Mouse (Mus musculus) intestine, embryonic 15.5 days (tissue): ENCODE data around the gene Gmpr2. TPM values are rescaled to one million over a fixed set of nuclear protein-coding genes. Genes with fewer than 3 reads are reported as not detected.

Experiments used
- ATAC-seq: fragments of 200-750 bp; cut with Nextera tagmentation; 2 replicates; pipeline ENCODE4 v1.8.0; 2017; ENCODE audit warnings: moderate TSS enrichment, moderate library complexity
- H3K27ac ChIP-seq: fragments of 300-500 bp; sonication (generic); 2 replicates; pipeline ENCODE4 v1.5.1; 2015; ENCODE audit warnings: mild to moderate bottlenecking, inconsistent platforms
- H3K27me3 ChIP-seq: fragments of 300-500 bp; sonication (generic); replicated peaks from 2 replicates; pipeline ENCODE4 v1.6.1; 2015; ENCODE audit warnings: inconsistent platforms
- H3K36me3 ChIP-seq: fragments of 300-500 bp; sonication (generic); 2 replicates; pipeline ENCODE4 v1.6.1; 2015; ENCODE audit warnings: inconsistent platforms
- H3K4me1 ChIP-seq: fragments of 300-500 bp; sonication (generic); replicated peaks from 2 replicates; pipeline ENCODE4 v1.6.1; 2015; ENCODE audit warnings: inconsistent platforms
- H3K4me2 ChIP-seq: fragments of 300-500 bp; sonication (generic); replicated peaks from 2 replicates; pipeline ENCODE4 v1.6.1; 2015; ENCODE audit warnings: mild to moderate bottlenecking, inconsistent platforms
- H3K4me3 ChIP-seq: fragments of 300-500 bp; sonication (generic); replicated peaks from 2 replicates; pipeline ENCODE4 v1.5.1; 2015; ENCODE audit warnings: inconsistent platforms
- H3K9ac ChIP-seq: fragments of 300-500 bp; sonication (generic); 2 replicates; pipeline ENCODE4 v1.6.1; 2015; ENCODE audit warnings: inconsistent platforms
- H3K9me3 ChIP-seq: fragments of 300-500 bp; sonication (generic); 2 replicates; pipeline ENCODE4 v1.6.1; 2016; ENCODE audit warnings: inconsistent platforms
- WGBS: fragments of 180-500 bp; shearing (Covaris S2); methylation state at CpG from one replicate; pipeline ENCODE4 v1.1.7; 2015; 5-methylcytosine and 5-hydroxymethylcytosine counted together
- polyA plus RNA-seq: library from polyadenylated mRNA; unstranded; fragments of >200 nt; fragmentation: Nextera tagmentation; extraction: Ambion mirVana; gene quantifications from 2 replicates; pipeline ENCODE4 v1.2.1, GENCODE M21; 2015

Gene Gmpr2
- polyA plus RNA-seq, 1 experiment from 2014 or later: 58.7 TPM

DNA sequence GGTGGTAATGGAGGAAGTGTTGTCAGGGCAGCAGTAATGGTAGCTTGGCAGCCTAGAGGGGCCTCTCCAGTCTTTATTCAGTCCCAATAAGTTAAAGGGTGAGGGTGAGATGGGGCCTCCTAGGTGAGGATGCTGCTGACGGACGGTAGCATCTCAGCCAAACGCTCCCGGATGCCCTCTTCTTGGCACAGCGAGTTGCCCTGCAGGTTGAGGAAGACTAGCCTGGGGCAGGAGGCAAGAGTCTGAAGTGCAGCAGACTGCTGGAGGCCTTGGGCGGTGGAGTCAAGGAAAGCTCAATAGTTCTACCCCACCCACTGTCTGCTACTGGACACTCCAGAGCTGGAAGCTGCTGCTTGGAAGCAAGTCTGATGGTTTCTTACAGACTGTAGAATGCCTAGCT lies 44.5 kb downstream of the Gmpr2 start:
- Histone ChIP-seq H3K27ac (no peak overlapping the region), H3K27me3 (peaks cover 4% of the 10 kb centered on the region; the same call in 1 of the 2 replicates), H3K36me3 (peaks cover 4% of the 10 kb centered on the region; the same call in 1 of the 2 replicates), H3K4me1 (peaks cover 18% of the 10 kb centered on the region), H3K9ac (no peak overlapping the region), H3K9me3 (no peaks in the 10 kb centered on the region), H3K4me3 (no peak overlapping the region), H3K4me2 (no peak overlapping the region)
- no peak for ATAC-seq
- WGBS: 94% methylated on average over 6 of the region's 6 CpGs

GRCm38 (mm10) chr14:55716884-55717283 lies 45.1 kb downstream of the Gmpr2 start:
- Histone ChIP-seq H3K27me3 (peaks cover 4% of the 10 kb centered on the region; the same call in 1 of the 2 replicates), H3K4me2 (no peak overlapping the region)

DNA sequence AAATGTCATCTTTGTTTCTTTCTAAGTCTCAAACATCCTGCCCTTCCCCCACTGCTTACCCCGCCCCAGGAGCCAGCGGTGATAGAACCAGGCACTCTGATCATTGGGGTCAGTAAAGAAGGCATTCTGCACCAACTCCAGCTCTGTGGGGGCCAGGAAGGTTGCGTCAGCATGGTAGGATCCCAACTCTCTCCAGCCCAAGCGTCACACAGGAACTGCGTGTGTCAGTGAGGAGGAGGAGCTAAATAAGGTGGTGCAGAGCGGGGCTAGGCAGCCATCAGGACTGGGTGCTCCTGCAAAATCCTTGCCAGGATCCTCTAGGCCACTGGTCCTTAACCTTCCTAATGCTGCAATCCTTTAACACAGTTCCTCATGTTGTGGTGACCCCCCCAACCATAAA lies 48.0 kb downstream of the Gmpr2 start:
- Histone ChIP-seq H3K27ac (no peak overlapping the region), H3K36me3 (peaks cover 4% of the 10 kb centered on the region; the same call in 1 of the 2 replicates), H3K4me3 (no peak overlapping the region), H3K4me1 (0 out of 2 replicates have a peak, but pooled peaks cover 7% of the 10 kb centered on the region), H3K4me2 (no peak overlapping the region), H3K27me3 (no peaks in the 10 kb centered on the region), H3K9me3 (no peaks in the 10 kb centered on the region), H3K9ac (no peak overlapping the region)
- no peak for ATAC-seq
- 84% methylated on average over 6 of the region's 6 CpGs for WGBS

More at GRCm38 (mm10) chr14:55716884-55717283, 45.1 kb downstream of the Gmpr2 start:
- H3K9ac ChIP-seq: no peak overlapping the region
- no peak overlapping the region for H3K27ac ChIP-seq
- H3K4me3 ChIP-seq: no peak overlapping the region
- H3K36me3 ChIP-seq: peaks cover 4% of the 10 kb centered on the region; the same call in 1 of the 2 replicates
- H3K9me3 ChIP-seq: no peaks in the 10 kb centered on the region
- no peak for ATAC-seq
- H3K4me1 ChIP-seq: peaks cover 20% of the 10 kb centered on the region
- 74% methylated on average over 8 of the region's 8 CpGs for WGBS

DNA sequence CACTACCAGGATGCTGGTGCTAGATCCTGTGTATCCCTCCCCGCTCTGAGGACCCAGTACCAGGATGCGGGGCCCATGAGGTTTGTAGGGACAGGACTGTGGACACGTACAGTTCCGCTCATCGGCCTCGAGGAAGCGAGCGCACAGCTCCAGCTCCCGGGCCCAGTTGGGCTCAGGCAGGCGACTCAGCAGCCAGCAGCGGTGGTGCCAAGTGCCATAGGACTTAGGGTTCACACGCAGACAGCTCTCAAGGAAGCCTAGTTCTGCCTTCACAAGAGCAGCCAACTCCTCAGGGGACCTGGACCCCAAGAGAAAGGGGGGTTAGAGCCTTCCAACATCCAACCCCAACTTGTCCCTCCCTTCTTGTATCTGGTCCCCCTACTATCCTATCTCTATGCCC lies 48.9 kb downstream of the Gmpr2 start:
- H3K36me3 ChIP-seq: peaks cover 4% of the 10 kb centered on the region; the same call in 1 of the 2 replicates
- no peaks in the 10 kb centered on the region for H3K27me3 ChIP-seq
- no peaks in the 10 kb centered on the region for H3K9me3 ChIP-seq
- WGBS: 92% methylated on average over 12 of the region's 12 CpGs
- peak overlapping the region; percentile 89; the same call in 1 of the 2 replicates for H3K4me2 ChIP-seq
- ATAC-seq: no peak
- 0 out of 2 replicates have a peak, but pooled peaks cover 7% of the 10 kb centered on the region for H3K4me1 ChIP-seq
- no peak overlapping the region for H3K27ac ChIP-seq
- no peak overlapping the region for H3K4me3 ChIP-seq
- no peak overlapping the region for H3K9ac ChIP-seq

- H3K27me3 ChIP-seq: no peaks in the 10 kb centered on the region
- 0 out of 2 replicates have a peak, but pooled peaks cover 7% of the 10 kb centered on the region for H3K4me1 ChIP-seq
- H3K9ac ChIP-seq: peak overlapping the region; percentile 81; the same call in 1 of the 2 replicates
- H3K36me3 ChIP-seq: peaks cover 4% of the 10 kb centered on the region; the same call in 1 of the 2 replicates
- no peaks in the 10 kb centered on the region for H3K9me3 ChIP-seq
- no peak for ATAC-seq
- H3K4me2 ChIP-seq: peak overlapping the region; percentile 89
- peak overlapping the region; percentile 91 for H3K4me3 ChIP-seq
- no peak overlapping the region for H3K27ac ChIP-seq
- WGBS: 71% methylated on average over 6 of the region's 6 CpGs
Measured at GRCm38 (mm10) chr14:55721076-55721475, 49.3 kb downstream of the Gmpr2 start.

GRCm38 (mm10) chr14:55721700-55722437 lies 50.1 kb downstream of the Gmpr2 start, which contains the start of gene Rabggta:
TSS of gene Rabggta (minus strand) at chr14:55722263.
- H3K27ac ChIP-seq: peak within 1 kb of the TSS; percentile 93
- WGBS: under 1% methylated on average over 50 of the region's 50 CpGs

GRCm38 (mm10) chr14:55722438-55722945 lies 50.8 kb downstream of the Gmpr2 start:
- Histone ChIP-seq H3K4me3 (peak overlapping the region; percentile 91), H3K36me3 (peaks cover 4% of the 10 kb centered on the region; the same call in 1 of the 2 replicates), H3K4me1 (0 out of 2 replicates have a peak, but pooled peaks cover 7% of the 10 kb centered on the region), H3K27ac (no peak overlapping the region; the same call in 1 of the 2 replicates), H3K9ac (peak overlapping the region; percentile 81; the same call in 1 of the 2 replicates), H3K27me3 (no peaks in the 10 kb centered on the region), H3K9me3 (no peaks in the 10 kb centered on the region), H3K4me2 (peak overlapping the region; percentile 89)
- ATAC-seq: no peak; the same call in 1 of the 2 replicates
- 50% methylated on average over 8 of the region's 8 CpGs for WGBS

More at GRCm38 (mm10) chr14:55721700-55722437, 50.1 kb downstream of the Gmpr2 start, which contains the start of gene Rabggta:
- Histone ChIP-seq H3K4me2 (peak within 1 kb of the TSS; percentile 89), H3K36me3 (peaks cover 4% of the 10 kb centered on the region; the same call in 1 of the 2 replicates), H3K9ac (peak within 1 kb of the TSS; percentile 81), H3K4me3 (peak within 1 kb of the TSS; percentile 91), H3K9me3 (no peaks in the 10 kb centered on the region), H3K27me3 (no peaks in the 10 kb centered on the region), H3K4me1 (0 out of 2 replicates have a peak, but pooled peaks cover 7% of the 10 kb centered on the region)
- peak; percentile 98 for ATAC-seq

DNA sequence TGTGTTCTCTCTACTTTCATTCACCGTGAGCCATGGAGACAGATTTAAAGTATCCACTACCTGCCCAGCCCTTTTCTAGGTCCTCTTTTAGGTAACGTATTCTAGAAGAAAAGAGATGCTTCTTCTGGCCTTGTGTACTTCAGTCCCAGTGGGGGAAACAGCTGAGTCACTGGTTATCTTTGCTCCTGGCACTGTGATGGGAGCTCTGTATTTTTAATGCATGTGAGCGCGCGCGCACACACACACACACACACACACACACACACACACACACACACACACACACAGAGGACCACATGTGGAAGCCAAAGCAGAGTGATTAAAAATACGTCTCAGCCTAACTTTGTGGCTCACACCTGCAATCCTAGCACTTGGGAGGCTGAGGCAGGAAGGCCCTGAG lies 51.7 kb downstream of the Gmpr2 start:
- H3K4me1 ChIP-seq: 0 out of 2 replicates have a peak, but pooled peaks cover 7% of the 10 kb centered on the region
- no peaks in the 10 kb centered on the region for H3K9me3 ChIP-seq
- no peak overlapping the region for H3K4me2 ChIP-seq
- no peak overlapping the region for H3K27ac ChIP-seq
- H3K9ac ChIP-seq: no peak overlapping the region
- peaks cover under 1% of the 10 kb centered on the region; the same call in 1 of the 2 replicates for H3K36me3 ChIP-seq
- no peaks in the 10 kb centered on the region for H3K27me3 ChIP-seq
- WGBS: 89% methylated on average over 7 of the region's 7 CpGs
- no peak overlapping the region for H3K4me3 ChIP-seq
- no peak for ATAC-seq

- Histone ChIP-seq H3K9me3 (no peaks in the 10 kb centered on the region), H3K4me3 (no peak overlapping the region), H3K4me2 (no peak overlapping the region), H3K9ac (no peak overlapping the region), H3K4me1 (0 out of 2 replicates have a peak, but pooled peaks cover 7% of the 10 kb centered on the region), H3K27ac (no peak overlapping the region), H3K36me3 (no peaks in the 10 kb centered on the region; the same call in 1 of the 2 replicates), H3K27me3 (no peaks in the 10 kb centered on the region)
- 58% methylated on average over 8 of the region's 8 CpGs for WGBS
- no peak for ATAC-seq
Measured at GRCm38 (mm10) chr14:55724411-55724871, 52.7 kb downstream of the Gmpr2 start.

DNA sequence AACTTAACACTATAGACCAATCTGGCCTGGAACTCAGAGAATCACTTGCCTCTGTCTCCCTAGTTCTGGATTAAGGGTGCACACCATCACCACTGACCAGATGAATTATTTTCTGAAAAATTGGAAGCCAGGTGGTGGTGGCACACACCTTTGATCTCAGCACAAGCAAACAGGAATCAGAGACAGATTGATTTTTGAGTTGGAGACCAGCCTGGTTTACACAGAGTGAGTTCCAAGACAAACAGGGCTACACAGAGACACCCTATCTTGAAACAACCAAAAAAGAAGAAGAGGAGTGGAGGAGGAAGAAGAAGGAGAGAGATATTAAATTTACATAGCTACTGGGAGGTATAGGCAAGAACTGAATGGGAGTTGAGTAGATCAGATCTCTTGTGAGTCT lies 54.5 kb downstream of the Gmpr2 start:
- no peak for ATAC-seq
- H3K36me3 ChIP-seq: no peaks in the 10 kb centered on the region
- H3K9ac ChIP-seq: no peak overlapping the region
- H3K4me1 ChIP-seq: 0 out of 2 replicates have a peak, but pooled peaks cover 2% of the 10 kb centered on the region
- H3K4me2 ChIP-seq: no peak overlapping the region
- H3K27ac ChIP-seq: no peak overlapping the region
- H3K4me3 ChIP-seq: no peak overlapping the region
- H3K27me3 ChIP-seq: no peaks in the 10 kb centered on the region
- H3K9me3 ChIP-seq: no peaks in the 10 kb centered on the region

DNA sequence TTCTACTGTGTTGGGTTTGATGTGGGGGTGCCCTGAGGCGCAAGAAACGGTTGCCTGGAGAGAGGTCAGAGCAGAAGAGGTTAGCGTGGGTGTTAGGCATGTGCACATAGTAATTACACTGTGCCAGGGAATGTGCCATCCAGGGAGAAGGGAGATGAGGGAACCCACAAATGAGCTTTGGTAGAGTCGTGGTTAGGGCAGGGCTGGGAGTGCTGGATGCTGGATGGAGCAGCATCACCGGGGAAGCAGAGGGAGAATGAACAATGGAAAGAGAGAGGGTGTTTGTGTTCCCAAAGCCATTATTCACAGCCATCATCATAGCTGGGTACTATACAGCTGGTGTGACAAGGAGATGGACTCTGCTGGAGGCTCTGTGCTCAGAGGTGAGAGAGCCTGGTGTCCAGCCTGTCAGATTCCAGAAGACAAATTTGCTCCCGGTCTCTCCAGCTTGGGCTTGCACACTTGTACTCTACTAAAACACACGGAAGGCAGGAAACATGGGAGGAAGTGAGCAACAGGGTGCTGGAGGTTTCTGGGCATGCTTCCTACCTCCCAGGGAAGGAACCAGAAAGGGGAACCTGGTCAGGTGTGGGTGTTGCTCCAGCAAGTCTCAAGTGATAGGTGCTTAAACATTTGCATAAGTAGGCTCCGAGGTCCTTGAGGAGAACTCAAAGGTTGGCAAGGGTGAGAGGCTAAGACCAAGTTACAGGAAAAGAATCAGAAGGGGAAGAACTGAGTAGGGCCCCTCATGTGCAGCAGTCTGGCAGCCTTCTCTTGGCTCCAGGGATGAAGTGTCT lies 56.3 kb downstream of the Gmpr2 start:
- 59% methylated on average over 8 of the region's 8 CpGs for WGBS
- no peaks in the 10 kb centered on the region for H3K27me3 ChIP-seq

More for the DNA sequence above, 56.3 kb downstream of the Gmpr2 start:
- Histone ChIP-seq H3K4me1 (no peaks in the 10 kb centered on the region), H3K36me3 (no peaks in the 10 kb centered on the region), H3K4me2 (no peak overlapping the region), H3K4me3 (no peak overlapping the region), H3K9me3 (no peaks in the 10 kb centered on the region), H3K27ac (no peak overlapping the region), H3K9ac (no peak overlapping the region)
- no peak for ATAC-seq
